Mouse (Mus musculus): Measurements from ENCODE around the gene 4933425L06Rik. TPM values are rescaled to one million over a fixed set of nuclear protein-coding genes. Genes with fewer than 3 reads are reported as not detected.

Gene 4933425L06Rik
- total RNA-seq (2023): not detected

GRCm38 (mm10) chr13:105081862-105082261, at the start of gene 4933425L06Rik:
Gene 4933425L06Rik, plus strand, starts transcription at chr13:105082122.

GRCm38 (mm10) chr13:105054181-105054940, 27.6 kb upstream of the 4933425L06Rik start, which contains the start of gene Rgs7bp:
Gene Rgs7bp, minus strand, starts transcription at chr13:105054930.

Other genes starting within 250 kb of the 4933425L06Rik start
- gene Shisal2b, start 218.2 kb upstream of the 4933425L06Rik start, total RNA-seq (2023): not detected
- gene Rgs7bp, start 27.2 kb upstream of the 4933425L06Rik start, total RNA-seq (2023): under 1 TPM in 1 of 2 experiments, not detected in 1; 0.18 TPM
- not detected for gene Rnf180, start 212.7 kb downstream of the 4933425L06Rik start, total RNA-seq (2023)